Mouse (Mus musculus): ENCODE results near the gene Yy1.

- TF ChIP-seq CTCF (conservative IDR thresholded peaks at IDR 0.05; ENCODE audit: low read length) (no peak), POU5F1 (IDR thresholded peaks at IDR 0.05; ENCODE audit: borderline replicate concordance, low read length) (no peak)
These were observed 39.3 kb downstream of the Yy1 start for GRCm38 (mm10) chr12:108831966-108832643.
